Mouse (Mus musculus) CH12.LX (cell line): ENCODE results near the gene Kcnn3. TPM values are rescaled to one million over a fixed set of nuclear protein-coding genes. Genes with fewer than 3 reads are reported as not detected.

Experiments used
- DNase-seq: peaks from one replicate; pipeline ENCODE4 v3.0.0-alpha.2; 2013; ENCODE audit errors: extremely low read depth
- H3K27ac ChIP-seq: 2 replicates; pipeline ENCODE4 v1.5.1; 2012; ENCODE audit warnings: low read depth, mild to moderate bottlenecking, control low read depth, moderate library complexity; ENCODE audit not compliant: insufficient read depth
- H3K27me3 ChIP-seq: replicated peaks from 2 replicates; pipeline ENCODE3; 2012; ENCODE audit warnings: inconsistent platforms
- H3K36me3 ChIP-seq, 2 experiments: replicated peaks in 1 of 2; 2 replicates each; pipeline versions ENCODE3 to v1.6.1; 2012; ENCODE audit warnings: inconsistent platforms in 1 of 2, low read length in 1 of 2, mild to moderate bottlenecking in 1 of 2, mixed read lengths in 1 of 2, moderate library complexity in 1 of 2; ENCODE audit not compliant: control insufficient read depth in 1 of 2, insufficient read depth in 1 of 2
- H3K4me1 ChIP-seq, 2 experiments: 2 replicates each; pipeline ENCODE4 v1.6.1; 2012; ENCODE audit warnings: inconsistent platforms in 1 of 2, moderate library complexity in 1 of 2; ENCODE audit not compliant: insufficient read depth in 2 of 2, control insufficient read depth in 1 of 2
- H3K4me2 ChIP-seq: 2 replicates; pipeline ENCODE4 v1.6.1; 2012; ENCODE audit warnings: low read depth, mild to moderate bottlenecking, control low read depth; ENCODE audit not compliant: poor library complexity, insufficient read depth, severe bottlenecking
- H3K4me3 ChIP-seq, 3 experiments: fragments of 150-350 bp in 1 of 3; sonication (generic) in 1 of 3; replicated peaks in 1 of 3; 2 replicates each; pipeline versions ENCODE3 to v1.5.1; 2011 to 2012; ENCODE audit warnings: low read depth in 2 of 3, low read length in 2 of 3, mild to moderate bottlenecking in 2 of 3, moderate library complexity in 2 of 3, control low read depth in 1 of 3, improper control_type of control experiment in 1 of 3, inconsistent platforms in 1 of 3, mixed read lengths in 1 of 3; ENCODE audit not compliant: poor library complexity in 1 of 3
- H3K79me2 ChIP-seq: replicated peaks from 2 replicates; pipeline ENCODE4 v1.6.1; 2012; ENCODE audit warnings: mild to moderate bottlenecking, moderate library complexity; ENCODE audit not compliant: control insufficient read depth, poor library complexity, insufficient read depth, severe bottlenecking; ENCODE audit errors: extremely low read depth
- H3K9ac ChIP-seq: 2 replicates; pipeline ENCODE4 v1.6.1; 2012; ENCODE audit warnings: low read depth, mild to moderate bottlenecking, control low read depth, moderate library complexity; ENCODE audit not compliant: insufficient read depth
- H3K9me3 ChIP-seq: replicated peaks from 2 replicates; pipeline ENCODE3; 2012; ENCODE audit warnings: low read length, inconsistent platforms, mixed read lengths
- CTCF ChIP-seq, 2 experiments: IDR thresholded peaks in 1 of 2; conservative IDR thresholded peaks in 1 of 2; 2 replicates each; pipeline ENCODE4 v1.5.1; 2011 to 2012; ENCODE audit warnings: low read depth in 2 of 2, low read length in 2 of 2, improper control_type of control experiment in 1 of 2, inconsistent platforms in 1 of 2, mild to moderate bottlenecking in 1 of 2, moderate library complexity in 1 of 2
- E2F4 ChIP-seq: IDR thresholded peaks from 2 replicates; pipeline ENCODE4 v1.6.1; 2011; ENCODE audit warnings: low read depth, low read length, improper control_type of control experiment; ENCODE audit not compliant: insufficient replicate concordance
- EP300 ChIP-seq: IDR thresholded peaks from 2 replicates; pipeline ENCODE4 v1.6.1; 2011; ENCODE audit warnings: low read length, improper control_type of control experiment
- HCFC1 ChIP-seq: IDR thresholded peaks from 2 replicates; pipeline ENCODE4 v1.6.1; 2012; ENCODE audit warnings: low read depth, mild to moderate bottlenecking, inconsistent platforms, low read length, improper control_type of control experiment
- IRF4 ChIP-seq: IDR thresholded peaks from 2 replicates; pipeline ENCODE4 v1.6.1; 2014; ENCODE audit warnings: low read depth, mild to moderate bottlenecking, inconsistent platforms, low read length, improper control_type of control experiment
- MAX ChIP-seq: IDR thresholded peaks from 2 replicates; pipeline ENCODE4 v1.6.1; 2011; ENCODE audit warnings: low read length, improper control_type of control experiment
- MAZ ChIP-seq: IDR thresholded peaks from 2 replicates; pipeline ENCODE4 v1.6.1; 2012; ENCODE audit warnings: low read depth, mild to moderate bottlenecking, inconsistent platforms, low read length, improper control_type of control experiment, moderate library complexity
- MEF2A ChIP-seq: IDR thresholded peaks from 2 replicates; pipeline ENCODE4 v1.6.1; 2014; ENCODE audit warnings: low read depth, mild to moderate bottlenecking, inconsistent platforms, low read length, improper control_type of control experiment, borderline replicate concordance
- MXI1 ChIP-seq: IDR thresholded peaks from 2 replicates; pipeline ENCODE4 v1.6.1; 2011; ENCODE audit warnings: mild to moderate bottlenecking, low read depth, low read length, improper control_type of control experiment
- NELFE ChIP-seq: IDR thresholded peaks from 2 replicates; pipeline ENCODE4 v1.6.1; 2011; ENCODE audit warnings: low read depth, low read length, improper control_type of control experiment
- NRF1 ChIP-seq: IDR thresholded peaks from 2 replicates; pipeline ENCODE4 v1.6.1; 2014; ENCODE audit warnings: low read depth, mild to moderate bottlenecking, inconsistent platforms, low read length, improper control_type of control experiment, moderate library complexity
- PAX5 ChIP-seq: IDR thresholded peaks from 2 replicates; pipeline ENCODE4 v1.6.1; 2012; ENCODE audit warnings: low read length, inconsistent platforms, mixed read lengths
- RAD21 ChIP-seq: IDR thresholded peaks from 2 replicates; pipeline ENCODE4 v1.6.1; 2011; ENCODE audit warnings: low read depth, mild to moderate bottlenecking, low read length, improper control_type of control experiment, moderate library complexity
- RCOR1 ChIP-seq: conservative IDR thresholded peaks from 2 replicates; pipeline ENCODE4 v1.6.1; 2012; ENCODE audit warnings: low read depth, mild to moderate bottlenecking, inconsistent platforms, low read length, improper control_type of control experiment
- SMC3 ChIP-seq: IDR thresholded peaks from 2 replicates; pipeline ENCODE4 v1.6.1; 2011; ENCODE audit warnings: low read depth, low read length, improper control_type of control experiment
- ZC3H11A ChIP-seq: IDR thresholded peaks from 2 replicates; pipeline ENCODE4 v1.6.1; 2012; ENCODE audit warnings: low read depth, mild to moderate bottlenecking, inconsistent platforms, low read length, improper control_type of control experiment
- ZKSCAN1 ChIP-seq: IDR thresholded peaks from 2 replicates; pipeline ENCODE4 v1.6.1; 2012; ENCODE audit warnings: low read depth, inconsistent platforms, low read length, improper control_type of control experiment, borderline replicate concordance
- ZMIZ1 ChIP-seq: IDR thresholded peaks from 2 replicates; pipeline ENCODE4 v1.6.1; 2012; ENCODE audit warnings: low read depth, mild to moderate bottlenecking, inconsistent platforms, low read length, improper control_type of control experiment
- dilution Hi-C: fragments of 300-500 bp; cut with MboI; formaldehyde crosslinking; loops from 2 replicates; pipeline ENCODE4 v1.14.3; 2020; ENCODE audit warnings: low sequenced_read_pairs; ENCODE audit not compliant: extremely low pct_unique_long_range_greater_than_20kb, extremely low pct_ligation_motif_present
- in situ Hi-C: fragments of 300-500 bp; cut with MboI; formaldehyde crosslinking; loops from 3 replicates; pipeline ENCODE4 v1.14.3; 2019; ENCODE audit warnings: low sequenced_read_pairs, low pct_ligation_motif_present, low pct_unique_long_range_greater_than_20kb, mixed read lengths
- polyA plus RNA-seq: library from polyadenylated mRNA; unstranded; fragments of >175 nt; gene quantifications from 2 replicates; pipeline ENCODE4 v1.2.1, GENCODE M21; 2012; ENCODE audit warnings: low read depth; ENCODE audit not compliant: insufficient read length
- total RNA-seq, 2 experiments: library from RNA; depleted of rRNA; stranded (reverse); fragments of 300-350 nt in 1 of 2; fragments of >200 nt in 1 of 2; gene quantifications; 2 replicates each; pipeline ENCODE4 v1.2.3; 2012 to 2014

The Kcnn3 gene
- total and polyA plus RNA-seq, 3 experiments = 0.06 TPM; not detected in 2

- Histone ChIP-seq H3K36me3 (no peaks in the 10 kb centered on the region), H3K4me1 (no peaks in the 10 kb centered on the region), H3K9ac (no peak overlapping the region), H3K79me2 (no peaks in the 10 kb centered on the region), H3K9me3 (peaks cover 3% of the 10 kb centered on the region), H3K4me2 (no peak overlapping the region), H3K27ac (no peak overlapping the region), H3K4me3 (no peak overlapping the region), H3K27me3 (no peaks in the 10 kb centered on the region)
- dilution Hi-C loops = no loop called here
- peak; percentile 42 for TF ChIP-seq SMC3
- no peak for TF ChIP-seq ZKSCAN1
- peak; percentile 11 for TF ChIP-seq RAD21
- peak in 1 of 2 experiments; percentile 56; a peak in 3 of 4 replicates for TF ChIP-seq CTCF (conservative IDR thresholded peaks at IDR 0.05 in 1 of 2, IDR thresholded peaks at IDR 0.05 in 1 of 2; ENCODE audit: low read depth in 2 of 2, low read length in 2 of 2)
- in situ Hi-C loops = no loop called here
- peak; percentile 38 for DNase-seq
These were observed 54.3 kb downstream of the Kcnn3 start for GRCm38 (mm10) chr3:89574260-89574659.

DNA sequence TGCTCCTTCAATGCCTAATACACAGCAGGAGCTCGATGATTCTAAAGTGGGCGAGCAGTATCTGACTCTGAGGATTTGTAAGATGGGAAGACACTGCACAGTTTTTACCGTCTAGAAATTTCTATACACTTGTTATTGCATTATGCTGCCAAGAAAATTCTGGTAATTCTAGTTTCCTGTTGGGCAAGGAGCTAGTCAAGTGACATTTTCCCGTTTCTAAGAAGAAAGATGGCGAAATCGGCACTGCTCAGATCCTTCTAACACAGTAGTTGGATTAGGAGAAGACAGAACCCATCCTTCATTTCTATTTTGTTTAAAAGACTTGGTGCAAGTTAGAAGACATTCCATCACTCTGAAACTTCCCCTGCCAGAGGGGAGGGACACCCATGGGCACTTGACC is 56.4 kb downstream of the Kcnn3 start:
- no peak overlapping the region for H3K9ac ChIP-seq
- TF ChIP-seq MXI1 = no peak
- no peak for TF ChIP-seq ZC3H11A
- no peak for TF ChIP-seq NELFE
- no peak for TF ChIP-seq NRF1
- no peak for TF ChIP-seq RCOR1
- TF ChIP-seq MAZ = no peak
- TF ChIP-seq HCFC1 = no peak
- no peak for TF ChIP-seq SMC3
- no peak for TF ChIP-seq EP300
- TF ChIP-seq PAX5 = no peak
- no peak for TF ChIP-seq MAX
- TF ChIP-seq ZKSCAN1 = no peak
- no peak for TF ChIP-seq MEF2A
- TF ChIP-seq ZMIZ1 = no peak
- no peak for TF ChIP-seq IRF4
- no peak for TF ChIP-seq E2F4
- in situ Hi-C loops = no loop called here
- H3K36me3 ChIP-seq = no peaks in the 10 kb centered on the region
- H3K27ac ChIP-seq = no peak overlapping the region
- dilution Hi-C loops = no loop called here
- H3K4me2 ChIP-seq = no peak overlapping the region
- H3K9me3 ChIP-seq = peaks cover 3% of the 10 kb centered on the region
- no peaks in the 10 kb centered on the region for H3K4me1 ChIP-seq
- no peaks in the 10 kb centered on the region for H3K79me2 ChIP-seq
- H3K27me3 ChIP-seq = no peaks in the 10 kb centered on the region
- H3K4me3 ChIP-seq = no peak overlapping the region
- no peak for DNase-seq
